Mouse (Mus musculus) brown adipose tissue, adult 24 weeks (tissue): Measurements from ENCODE around the gene Tsc22d2. TPM values are rescaled to one million over a fixed set of nuclear protein-coding genes. Genes with fewer than 3 reads are reported as not detected.
"Not testable (repeated sequence)": the region's sequence is repeated elsewhere in the genome, so short reads cannot be mapped to it uniquely, and the experiment has no call there.

Experiments used
- H3K27ac ChIP-seq: fragments of 200-500 bp; replicated peaks from 2 replicates; pipeline ENCODE4 v1.5.1; 2012; ENCODE audit warnings: low read depth, mild to moderate bottlenecking, low read length
- H3K4me1 ChIP-seq: fragments of 200-500 bp; 2 replicates; pipeline ENCODE4 v1.6.1; 2012; ENCODE audit warnings: low read length, mixed read lengths; ENCODE audit not compliant: control insufficient read depth, insufficient read depth, insufficient read length
- H3K4me3 ChIP-seq: fragments of 200-500 bp; 2 replicates; pipeline ENCODE4 v1.5.1; 2012; ENCODE audit warnings: low read depth, mild to moderate bottlenecking, low read length, moderate library complexity; ENCODE audit not compliant: insufficient read depth
- polyA plus RNA-seq: library from polyadenylated mRNA; stranded (reverse); fragments of >200 nt; gene quantifications from 2 replicates; pipeline ENCODE4 v1.2.4, GENCODE M21; 2012; ENCODE audit not compliant: missing spikeins, insufficient read depth, insufficient read length

Gene Tsc22d2
- polyA plus RNA-seq, 1 experiment: 12.0 TPM

- peak overlapping the region; percentile 99 for H3K4me3 ChIP-seq
- H3K4me1 ChIP-seq: no peaks in the 10 kb centered on the region; the same call in 1 of the 2 replicates
- peak overlapping the region; percentile 83 for H3K27ac ChIP-seq
These were observed 720 bp downstream of the Tsc22d2 start for GRCm38 (mm10) chr3:58414986-58415883.

GRCm38 (mm10) chr3:58415884-58416725 is 1.6 kb downstream of the Tsc22d2 start:
- H3K4me1 ChIP-seq: no peaks in the 10 kb centered on the region; the same call in 1 of the 2 replicates
- peak overlapping the region; percentile 99 for H3K4me3 ChIP-seq
- H3K27ac ChIP-seq: peak overlapping the region; percentile 83

GRCm38 (mm10) chr3:58416726-58417437 is 2.4 kb downstream of the Tsc22d2 start:
- no peaks in the 10 kb centered on the region; the same call in 1 of the 2 replicates for H3K4me1 ChIP-seq
- peak overlapping the region; percentile 99 for H3K4me3 ChIP-seq
- peak overlapping the region; percentile 31 for H3K27ac ChIP-seq

GRCm38 (mm10) chr3:58418724-58419705 is 4.5 kb downstream of the Tsc22d2 start:
- peak overlapping the region; percentile 47 for H3K4me3 ChIP-seq
- H3K27ac ChIP-seq: no peak overlapping the region
- peaks cover 2% of the 10 kb centered on the region for H3K4me1 ChIP-seq

GRCm38 (mm10) chr3:58428861-58429260 is 14.3 kb downstream of the Tsc22d2 start:
- Histone ChIP-seq H3K27ac (no peak overlapping the region), H3K4me1 (no peaks in the 10 kb centered on the region; the same call in 1 of the 2 replicates), H3K4me3 (no peak overlapping the region)

- Histone ChIP-seq H3K4me1 (no peaks in the 10 kb centered on the region), H3K4me3 (no peak overlapping the region), H3K27ac (no peak overlapping the region)
These were observed 19.9 kb downstream of the Tsc22d2 start for GRCm38 (mm10) chr3:58434414-58434813.

GRCm38 (mm10) chr3:58448230-58448629 is 33.7 kb downstream of the Tsc22d2 start:
- Histone ChIP-seq H3K4me3 (no peak overlapping the region), H3K27ac (no peak overlapping the region), H3K4me1 (no peaks in the 10 kb centered on the region; the same call in 1 of the 2 replicates)

GRCm38 (mm10) chr3:58449487-58449886 is 35.0 kb downstream of the Tsc22d2 start:
- no peak overlapping the region for H3K27ac ChIP-seq
- H3K4me3 ChIP-seq: no peak overlapping the region
- H3K4me1 ChIP-seq: no peaks in the 10 kb centered on the region; the same call in 1 of the 2 replicates

GRCm38 (mm10) chr3:58454414-58455205 is 40.1 kb downstream of the Tsc22d2 start:
- Histone ChIP-seq H3K27ac (no peak overlapping the region), H3K4me3 (no peak overlapping the region), H3K4me1 (no peaks in the 10 kb centered on the region; the same call in 1 of the 2 replicates)

GRCm38 (mm10) chr3:58455255-58455654 is 40.7 kb downstream of the Tsc22d2 start:
- Histone ChIP-seq H3K4me3 (no peak overlapping the region), H3K4me1 (no peaks in the 10 kb centered on the region), H3K27ac (no peak overlapping the region)

- Histone ChIP-seq H3K4me3 (no peak overlapping the region), H3K4me1 (no peaks in the 10 kb centered on the region), H3K27ac (no peak overlapping the region)
These were observed 55.3 kb downstream of the Tsc22d2 start for GRCm38 (mm10) chr3:58469655-58470437.

- not testable (repeated sequence) for H3K27ac ChIP-seq, H3K4me3 ChIP-seq, H3K4me1 ChIP-seq
These were observed 60.8 kb downstream of the Tsc22d2 start for GRCm38 (mm10) chr3:58475298-58475697.
